Mouse (Mus musculus): Measurements from ENCODE around the gene Rps6ka1. TPM values are rescaled to one million over a fixed set of nuclear protein-coding genes. Genes with fewer than 3 reads are reported as not detected.
A peak's percentile ranks its signal among the peaks of the same experiment; 100 is the strongest.

Gene Rps6ka1
- polyA plus RNA-seq, 2 experiments: 28.4 to 48.4 TPM

DNA sequence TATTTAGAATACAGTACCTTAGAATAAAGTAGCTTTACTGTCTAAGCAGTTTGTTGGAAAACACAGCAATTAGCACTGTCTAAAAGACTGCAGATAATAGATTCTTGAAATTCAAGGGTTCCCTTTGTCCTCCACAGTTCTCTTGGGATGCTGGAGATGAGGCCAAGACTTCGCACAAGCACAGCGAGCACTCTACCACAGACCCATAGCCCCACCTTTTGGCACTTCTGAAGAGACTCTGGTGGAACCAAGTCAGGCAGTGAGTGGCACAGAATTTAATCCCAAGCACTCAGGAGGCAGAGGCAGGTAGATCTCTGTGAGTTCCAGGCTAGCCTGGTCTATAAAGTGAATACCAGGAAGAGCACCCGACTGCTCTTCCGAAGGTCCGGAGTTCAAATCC is 70.2 kb downstream of the Rps6ka1 start:
- H3K36me3 ChIP-seq (replicated peaks; ENCODE audit: control insufficient read depth, insufficient read depth, low read depth): no peaks in the 10 kb centered on the region
- H3K4me2 ChIP-seq (ENCODE audit: low read depth): no peak overlapping the region
- H3K9me3 ChIP-seq (ENCODE audit: control insufficient read depth, low read length): no peaks in the 10 kb centered on the region
- H3K9ac ChIP-seq (replicated peaks): no peak overlapping the region
- DNase-seq (ENCODE audit: low read depth in 3 of 3, low spot score in 3 of 3) (no peak), ATAC-seq (ENCODE audit: insufficient read depth) (no peak)
- H3K27ac ChIP-seq: no peak overlapping the region
- TF ChIP-seq EP300 (IDR thresholded peaks at IDR 0.05; ENCODE audit: low read depth): no peak
- peak; percentile 31; the same call in 1 of the 2 replicates for TF ChIP-seq CTCF (IDR thresholded peaks at IDR 0.05; ENCODE audit: low read depth)
- 79% methylated on average over 5 of the region's 5 CpGs for WGBS (ENCODE audit: insufficient replicate concordance)
- peaks cover 11 to 31% of the 10 kb centered on the region in 2 experiments for H3K4me1 ChIP-seq (replicated peaks; ENCODE audit: control insufficient read depth in 2 of 2, insufficient read depth in 2 of 2, low read length in 1 of 2)
- H3K4me3 ChIP-seq (ENCODE audit: insufficient read depth in 1 of 2, low read depth in 2 of 2, low read length in 2 of 2): no peak overlapping the region
- no peaks in the 10 kb centered on the region for H3K27me3 ChIP-seq (ENCODE audit: control insufficient read depth, insufficient read depth, low read length)

DNA sequence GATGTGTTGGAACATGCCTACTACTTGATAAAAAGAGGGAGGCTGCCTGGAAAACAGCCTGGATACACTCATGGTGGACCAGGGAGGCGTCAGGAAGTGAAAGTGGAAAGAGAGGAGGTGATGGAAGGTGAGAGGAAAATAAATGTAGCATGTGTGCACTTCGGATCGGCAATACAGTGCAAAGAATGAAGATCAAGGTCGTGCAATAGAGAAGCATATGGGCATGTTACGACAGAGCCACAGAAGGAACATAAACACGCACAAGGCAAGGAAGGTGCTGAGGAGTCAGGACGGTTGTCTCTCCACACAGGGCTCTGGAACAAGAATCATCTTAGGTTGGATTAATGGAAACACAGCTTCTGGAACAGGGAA is 71.1 kb downstream of the Rps6ka1 start:
- H3K27ac ChIP-seq: no peak overlapping the region
- no peaks in the 10 kb centered on the region for H3K9me3 ChIP-seq (ENCODE audit: control insufficient read depth, low read length)
- no peak overlapping the region for H3K4me3 ChIP-seq (ENCODE audit: insufficient read depth in 1 of 2, low read depth in 2 of 2, low read length in 2 of 2)
- DNase-seq (ENCODE audit: low read depth in 3 of 3, low spot score in 3 of 3): no peak
- TF ChIP-seq EP300 (IDR thresholded peaks at IDR 0.05; ENCODE audit: low read depth) (no peak), CTCF (IDR thresholded peaks at IDR 0.05; ENCODE audit: low read depth) (no peak)
- H3K36me3 ChIP-seq (replicated peaks; ENCODE audit: control insufficient read depth, insufficient read depth, low read depth): no peaks in the 10 kb centered on the region
- H3K4me2 ChIP-seq (ENCODE audit: low read depth): peak overlapping the region; percentile 92
- H3K4me1 ChIP-seq (replicated peaks; ENCODE audit: control insufficient read depth in 2 of 2, insufficient read depth in 2 of 2, low read length in 1 of 2): peaks cover 11 to 29% of the 10 kb centered on the region in 2 experiments
- ATAC-seq (ENCODE audit: insufficient read depth): no peak
- WGBS (ENCODE audit: insufficient replicate concordance): 29% methylated on average over 7 of the region's 7 CpGs
- H3K27me3 ChIP-seq (ENCODE audit: control insufficient read depth, insufficient read depth, low read length): no peaks in the 10 kb centered on the region
- H3K9ac ChIP-seq (replicated peaks): peak overlapping the region; percentile 14; the same call in 1 of the 2 replicates

DNA sequence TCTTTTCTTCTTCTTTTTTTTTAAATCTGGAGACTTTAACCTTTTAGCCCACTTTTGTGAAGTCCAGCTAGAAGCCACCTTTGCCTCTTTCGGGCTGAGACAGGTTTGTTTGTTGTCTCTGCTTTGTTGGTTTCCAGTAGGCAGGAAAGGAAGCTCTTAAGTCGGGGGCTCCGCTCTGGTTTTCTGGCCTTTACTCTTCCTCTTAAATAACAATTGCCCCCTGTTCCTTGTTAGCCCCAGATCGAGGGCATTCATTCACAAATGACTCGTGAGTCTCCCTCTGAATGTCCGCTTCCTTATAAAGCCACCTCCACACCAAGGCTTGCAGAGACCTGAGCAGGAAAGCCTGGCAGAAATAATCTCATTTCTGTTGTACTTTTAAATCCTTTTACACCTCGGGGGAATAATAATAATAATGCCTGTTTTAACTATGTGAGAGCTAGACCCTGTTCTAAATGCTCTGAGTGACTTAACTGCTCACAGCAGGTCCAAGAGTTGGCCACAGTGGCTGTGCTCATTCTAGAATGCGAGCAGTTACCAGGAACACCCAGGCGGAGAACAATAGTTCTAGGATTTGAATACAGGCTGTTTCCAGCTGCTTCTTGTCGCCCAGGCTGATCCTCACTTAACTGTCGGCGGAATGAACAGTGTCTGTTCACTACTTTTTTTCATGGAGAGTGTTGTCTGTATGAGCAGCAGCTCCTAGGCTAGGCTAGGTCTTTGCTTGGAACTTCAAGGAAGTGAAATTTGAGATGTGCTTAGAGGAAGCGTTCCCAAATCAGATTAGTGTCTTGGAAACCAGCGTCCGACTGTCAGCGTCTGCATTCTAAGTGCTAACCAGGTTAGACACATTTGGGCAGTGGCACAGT is 71.7 kb downstream of the Rps6ka1 start:
- Histone ChIP-seq H3K36me3 (replicated peaks; ENCODE audit: control insufficient read depth, insufficient read depth, low read depth) (no peaks in the 10 kb centered on the region), H3K4me3 (ENCODE audit: insufficient read depth in 1 of 2, low read depth in 2 of 2, low read length in 2 of 2) (no peak overlapping the region), H3K9me3 (ENCODE audit: control insufficient read depth, low read length) (no peaks in the 10 kb centered on the region), H3K27me3 (ENCODE audit: control insufficient read depth, insufficient read depth, low read length) (no peaks in the 10 kb centered on the region), H3K9ac (replicated peaks) (peak overlapping the region; percentile 14), H3K4me2 (ENCODE audit: low read depth) (peak overlapping the region; percentile 92), H3K27ac (no peak overlapping the region), H3K4me1 (replicated peaks; ENCODE audit: control insufficient read depth in 2 of 2, insufficient read depth in 2 of 2, low read length in 1 of 2) (peaks cover 11 to 29% of the 10 kb centered on the region in 2 experiments)
- WGBS (ENCODE audit: insufficient replicate concordance): 19% methylated on average over 16 of the region's 16 CpGs
- ATAC-seq (ENCODE audit: insufficient read depth) (no peak), DNase-seq (ENCODE audit: low read depth in 3 of 3, low spot score in 3 of 3) (no peak)
- no peak for TF ChIP-seq CTCF (IDR thresholded peaks at IDR 0.05; ENCODE audit: low read depth)
- no peak for TF ChIP-seq EP300 (IDR thresholded peaks at IDR 0.05; ENCODE audit: low read depth)

DNA sequence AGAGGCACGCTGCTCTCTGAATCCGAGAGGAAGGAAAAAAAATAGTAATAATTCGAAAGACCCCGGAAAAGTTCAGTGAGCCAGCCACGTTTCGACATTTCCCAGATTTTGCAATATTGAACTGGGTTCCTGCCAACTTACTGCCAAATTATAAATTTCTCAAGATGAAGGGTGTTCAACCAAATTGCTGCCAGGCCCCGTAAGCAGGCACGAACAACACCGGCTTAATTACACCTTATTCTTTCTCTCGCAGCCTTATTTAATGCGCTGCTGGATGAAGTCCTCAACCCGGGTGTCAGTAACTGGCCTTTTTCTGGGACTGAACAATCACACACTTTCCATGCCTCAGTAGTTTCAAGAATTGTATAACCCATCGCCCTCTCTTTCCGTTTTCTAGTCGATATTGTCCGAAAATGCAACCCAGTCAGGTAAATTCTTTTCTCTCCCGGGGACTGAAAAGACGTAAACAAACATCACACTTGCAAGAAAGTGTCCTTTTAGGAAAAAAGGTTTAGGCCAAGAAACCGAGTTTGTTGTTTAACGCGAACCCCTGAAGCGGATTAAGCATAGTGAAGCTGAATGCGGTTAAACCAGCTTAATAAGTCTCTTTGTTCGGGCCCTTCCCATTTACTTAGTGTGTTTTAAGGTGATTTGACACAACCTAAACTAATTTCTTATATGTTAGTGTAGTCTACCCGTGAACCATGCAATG is 72.6 kb downstream of the Rps6ka1 start:
- ATAC-seq (ENCODE audit: insufficient read depth) (no peak), DNase-seq (ENCODE audit: low read depth in 3 of 3, low spot score in 3 of 3) (no peak)
- Histone ChIP-seq H3K27ac (peak overlapping the region; percentile 92), H3K4me3 (ENCODE audit: insufficient read depth in 1 of 2, low read depth in 2 of 2, low read length in 2 of 2) (peak overlapping the region; percentile 69 to 70), H3K4me2 (ENCODE audit: low read depth) (peak overlapping the region; percentile 92), H3K27me3 (ENCODE audit: control insufficient read depth, insufficient read depth, low read length) (no peaks in the 10 kb centered on the region), H3K9ac (replicated peaks) (peak overlapping the region; percentile 78), H3K4me1 (replicated peaks; ENCODE audit: control insufficient read depth in 2 of 2, insufficient read depth in 2 of 2, low read length in 1 of 2) (peaks cover 11 to 25% of the 10 kb centered on the region in 2 experiments), H3K36me3 (replicated peaks; ENCODE audit: control insufficient read depth, insufficient read depth, low read depth) (no peaks in the 10 kb centered on the region), H3K9me3 (ENCODE audit: control insufficient read depth, low read length) (no peaks in the 10 kb centered on the region)
- 15% methylated on average over 25 of the region's 25 CpGs for WGBS (ENCODE audit: insufficient replicate concordance)
- TF ChIP-seq CTCF (IDR thresholded peaks at IDR 0.05; ENCODE audit: low read depth): no peak
- no peak for TF ChIP-seq EP300 (IDR thresholded peaks at IDR 0.05; ENCODE audit: low read depth)
